Mouse (Mus musculus): ENCODE measurements around the gene Map2k2. TPM values are rescaled to one million over a fixed set of nuclear protein-coding genes. Genes with fewer than 3 reads are reported as not detected.

Gene Map2k2
- polyA plus RNA-seq, 1 experiment from 2014 or later = 243 TPM

GRCm38 (mm10) chr10:81146296-81146695, 40.6 kb downstream of the Map2k2 start:
- Histone ChIP-seq H3K4me3 (replicated peaks) (no peak overlapping the region), H3K36me3 (peaks cover 73% of the 10 kb centered on the region), H3K4me2 (replicated peaks) (no peak overlapping the region), H3K27ac (no peak overlapping the region), H3K9me3 (no peaks in the 10 kb centered on the region), H3K27me3 (no peaks in the 10 kb centered on the region), H3K4me1 (replicated peaks) (peaks cover 16% of the 10 kb centered on the region), H3K9ac (replicated peaks) (no peak overlapping the region)
- ATAC-seq = no peak
- 89% methylated on average over 4 of the region's 4 CpGs for WGBS

- H3K27ac ChIP-seq = no peak overlapping the region
- no peak overlapping the region for H3K4me2 ChIP-seq (replicated peaks)
- H3K9ac ChIP-seq (replicated peaks) = no peak overlapping the region
- 73% methylated on average over 6 of the region's 6 CpGs for WGBS
- H3K9me3 ChIP-seq = no peaks in the 10 kb centered on the region
- no peak for ATAC-seq
- no peaks in the 10 kb centered on the region for H3K27me3 ChIP-seq
- peaks cover 83% of the 10 kb centered on the region for H3K36me3 ChIP-seq
- no peak overlapping the region for H3K4me3 ChIP-seq (replicated peaks)
- no peaks in the 10 kb centered on the region for H3K4me1 ChIP-seq (replicated peaks)
Measured at GRCm38 (mm10) chr10:81151261-81151660, 45.5 kb downstream of the Map2k2 start.

- peaks cover 83% of the 10 kb centered on the region for H3K36me3 ChIP-seq
- WGBS = 83% methylated on average over 12 of the region's 12 CpGs
- no peaks in the 10 kb centered on the region for H3K4me1 ChIP-seq (replicated peaks)
- no peaks in the 10 kb centered on the region for H3K27me3 ChIP-seq
- no peak overlapping the region for H3K9ac ChIP-seq (replicated peaks)
- 0 out of 2 replicates have a peak overlapping the region, but pooled peaks have one; percentile 19 for H3K27ac ChIP-seq
- ATAC-seq = no peak
- H3K4me3 ChIP-seq (replicated peaks) = no peak overlapping the region
- H3K9me3 ChIP-seq = no peaks in the 10 kb centered on the region
- H3K4me2 ChIP-seq (replicated peaks) = no peak overlapping the region
Measured at GRCm38 (mm10) chr10:81152609-81153008, 46.9 kb downstream of the Map2k2 start.

GRCm38 (mm10) chr10:81154313-81154712, 48.6 kb downstream of the Map2k2 start:
- no peak for ATAC-seq
- Histone ChIP-seq H3K36me3 (peaks cover 81% of the 10 kb centered on the region), H3K9me3 (no peaks in the 10 kb centered on the region), H3K4me2 (replicated peaks) (no peak overlapping the region), H3K27me3 (no peaks in the 10 kb centered on the region), H3K4me1 (replicated peaks) (no peaks in the 10 kb centered on the region), H3K4me3 (replicated peaks) (no peak overlapping the region), H3K9ac (replicated peaks) (no peak overlapping the region), H3K27ac (no peak overlapping the region)
- WGBS = 97% methylated on average over 12 of the region's 12 CpGs

GRCm38 (mm10) chr10:81154736-81155135, 49.0 kb downstream of the Map2k2 start:
- Histone ChIP-seq H3K4me2 (replicated peaks) (no peak overlapping the region), H3K36me3 (peaks cover 78% of the 10 kb centered on the region), H3K9me3 (no peaks in the 10 kb centered on the region), H3K4me1 (replicated peaks) (no peaks in the 10 kb centered on the region), H3K27me3 (no peaks in the 10 kb centered on the region), H3K4me3 (replicated peaks) (no peak overlapping the region), H3K27ac (no peak overlapping the region), H3K9ac (replicated peaks) (no peak overlapping the region)
- WGBS = 84% methylated on average over 6 of the region's 6 CpGs
- no peak for ATAC-seq

- H3K4me2 ChIP-seq (replicated peaks) = no peak overlapping the region
- H3K4me1 ChIP-seq (replicated peaks) = peaks cover 29% of the 10 kb centered on the region
- H3K27me3 ChIP-seq = no peaks in the 10 kb centered on the region
- peaks cover 75% of the 10 kb centered on the region for H3K36me3 ChIP-seq
- no peaks in the 10 kb centered on the region for H3K9me3 ChIP-seq
- no peak for ATAC-seq
- H3K4me3 ChIP-seq (replicated peaks) = no peak overlapping the region
- H3K27ac ChIP-seq = no peak overlapping the region
- WGBS = 94% methylated on average over 8 of the region's 8 CpGs
- H3K9ac ChIP-seq (replicated peaks) = no peak overlapping the region
Measured at GRCm38 (mm10) chr10:81161602-81162317, 56.0 kb downstream of the Map2k2 start.

- no peak overlapping the region for H3K9ac ChIP-seq (replicated peaks)
- H3K27me3 ChIP-seq = no peaks in the 10 kb centered on the region
- H3K4me2 ChIP-seq (replicated peaks) = no peak overlapping the region
- no peak overlapping the region for H3K27ac ChIP-seq
- H3K9me3 ChIP-seq = no peaks in the 10 kb centered on the region
- H3K36me3 ChIP-seq = peaks cover 70% of the 10 kb centered on the region
- WGBS = 85% methylated on average over 2 of the region's 2 CpGs
- peaks cover 34% of the 10 kb centered on the region for H3K4me1 ChIP-seq (replicated peaks)
- H3K4me3 ChIP-seq (replicated peaks) = no peak overlapping the region
- no peak for ATAC-seq
Measured at GRCm38 (mm10) chr10:81162318-81162652, 56.6 kb downstream of the Map2k2 start.

- H3K27me3 ChIP-seq = no peaks in the 10 kb centered on the region
- no peak for ATAC-seq
- no peaks in the 10 kb centered on the region for H3K9me3 ChIP-seq
- H3K9ac ChIP-seq (replicated peaks) = 0 out of 2 replicates have a peak overlapping the region, but pooled peaks have one; percentile 21
- peaks cover 45% of the 10 kb centered on the region for H3K4me1 ChIP-seq (replicated peaks)
- H3K27ac ChIP-seq = no peak overlapping the region
- no peak overlapping the region for H3K4me2 ChIP-seq (replicated peaks)
- H3K36me3 ChIP-seq = peaks cover 47% of the 10 kb centered on the region
- H3K4me3 ChIP-seq (replicated peaks) = no peak overlapping the region
- WGBS = 91% methylated on average over 8 of the region's 8 CpGs
Measured at GRCm38 (mm10) chr10:81165118-81165517, 59.4 kb downstream of the Map2k2 start.

- no peaks in the 10 kb centered on the region for H3K27me3 ChIP-seq
- H3K4me2 ChIP-seq (replicated peaks) = peak within 1 kb of the TSS; percentile 95
- H3K36me3 ChIP-seq = peaks cover 23% of the 10 kb centered on the region
- peak; percentile 88 for ATAC-seq
- WGBS = under 1% methylated on average over 64 of the region's 64 CpGs
- H3K27ac ChIP-seq = peak within 1 kb of the TSS; percentile 68
- H3K4me1 ChIP-seq (replicated peaks) = peaks cover 34% of the 10 kb centered on the region
- H3K9me3 ChIP-seq = no peaks in the 10 kb centered on the region
- peak within 1 kb of the TSS; percentile 95 for H3K4me3 ChIP-seq (replicated peaks)
- H3K9ac ChIP-seq (replicated peaks) = peak within 1 kb of the TSS; percentile 87
Measured at GRCm38 (mm10) chr10:81167200-81168086, 61.7 kb downstream of the Map2k2 start, which contains the start of gene Pias4. TSS of gene Pias4 (minus strand) at chr10:81167923.

GRCm38 (mm10) chr10:81168087-81168431, 62.3 kb downstream of the Map2k2 start:
- Histone ChIP-seq H3K9me3 (no peaks in the 10 kb centered on the region), H3K27me3 (no peaks in the 10 kb centered on the region), H3K36me3 (peaks cover 20% of the 10 kb centered on the region), H3K4me1 (replicated peaks) (peaks cover 35% of the 10 kb centered on the region), H3K27ac (peak overlapping the region; percentile 68), H3K4me2 (replicated peaks) (peak overlapping the region; percentile 67), H3K9ac (replicated peaks) (peak overlapping the region; percentile 63), H3K4me3 (replicated peaks) (peak overlapping the region; percentile 95)
- ATAC-seq = peak; percentile 65
- 7% methylated on average over 5 of the region's 5 CpGs for WGBS

- 7% methylated on average over 29 of the region's 29 CpGs for WGBS
Measured at GRCm38 (mm10) chr10:81168521-81169244, 63.0 kb downstream of the Map2k2 start.

More at GRCm38 (mm10) chr10:81168521-81169244, 63.0 kb downstream of the Map2k2 start:
- H3K27ac ChIP-seq = peak overlapping the region; percentile 68
- H3K9ac ChIP-seq (replicated peaks) = peak overlapping the region; percentile 63
- peak overlapping the region; percentile 95 for H3K4me3 ChIP-seq (replicated peaks)
- H3K4me1 ChIP-seq (replicated peaks) = peaks cover 41% of the 10 kb centered on the region
- ATAC-seq = peak; percentile 43; the same call in 1 of the 2 replicates
- H3K36me3 ChIP-seq = peaks cover 15% of the 10 kb centered on the region
- peak overlapping the region; percentile 67 for H3K4me2 ChIP-seq (replicated peaks)
- no peaks in the 10 kb centered on the region for H3K9me3 ChIP-seq
- H3K27me3 ChIP-seq = no peaks in the 10 kb centered on the region

All from midbrain, embryonic 13.5 days (tissue).